Mouse (Mus musculus) liver, postnatal 0 days (tissue): ENCODE results near the gene Aff2.

Experiments
- CTCF ChIP-seq: sonication (generic); IDR thresholded peaks from 2 replicates; pipeline ENCODE4 v1.5.1; 2016; ENCODE audit warnings: antibody characterized with exemption, low read depth
- EP300 ChIP-seq: IDR thresholded peaks from 2 replicates; pipeline ENCODE4 v1.6.1; 2016; ENCODE audit warnings: antibody characterized with exemption, low read depth, mild to moderate bottlenecking

GRCm38 (mm10) chrX:69360238-69361054 lies at the start of gene Aff2:
- TF ChIP-seq CTCF, result no peak
- TF ChIP-seq EP300, result no peak
